Mouse (Mus musculus): ENCODE data around the gene Slc2a4.

The Slc2a4 gene

DNA sequence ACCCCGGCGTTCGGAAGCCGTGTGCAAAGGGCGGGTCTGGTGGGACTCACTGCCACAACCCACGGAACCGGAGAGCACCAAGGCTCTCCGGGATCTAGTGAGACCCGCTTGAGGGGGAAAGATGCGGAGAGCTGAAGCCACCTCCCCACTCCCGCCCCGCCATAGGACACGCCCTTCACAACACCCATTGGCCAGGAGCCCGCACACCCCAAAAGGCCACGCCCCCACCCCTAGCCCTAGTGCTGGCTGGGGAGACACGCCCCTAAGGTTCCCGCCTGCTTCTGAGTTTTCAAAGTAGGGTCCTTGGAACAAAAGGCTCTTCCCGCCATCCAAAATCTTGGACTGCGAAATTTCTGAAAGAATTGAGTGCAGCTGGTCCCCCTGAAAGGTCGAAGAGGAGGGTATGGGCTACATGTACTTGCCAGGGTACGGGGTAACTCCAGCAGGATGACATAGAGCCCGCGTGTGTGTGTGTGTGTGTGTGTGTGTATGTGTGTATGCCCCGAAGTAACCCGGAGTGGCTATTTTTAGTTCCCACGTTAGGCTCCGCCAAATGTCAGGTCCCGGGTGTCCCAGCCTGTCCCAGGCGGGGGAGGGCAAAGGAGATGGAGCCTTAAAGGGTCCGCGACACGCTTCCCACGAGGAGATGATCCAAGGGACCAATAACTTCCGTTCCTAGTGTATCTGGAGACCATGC is at the start of gene Slc2a4:
Gene Slc2a4 (minus strand): TSS at position 123 of the 697 bp plus-strand sequence.
- peak; percentile 97 for DNase-seq (ENCODE audit: low read depth, low spot score)

DNA sequence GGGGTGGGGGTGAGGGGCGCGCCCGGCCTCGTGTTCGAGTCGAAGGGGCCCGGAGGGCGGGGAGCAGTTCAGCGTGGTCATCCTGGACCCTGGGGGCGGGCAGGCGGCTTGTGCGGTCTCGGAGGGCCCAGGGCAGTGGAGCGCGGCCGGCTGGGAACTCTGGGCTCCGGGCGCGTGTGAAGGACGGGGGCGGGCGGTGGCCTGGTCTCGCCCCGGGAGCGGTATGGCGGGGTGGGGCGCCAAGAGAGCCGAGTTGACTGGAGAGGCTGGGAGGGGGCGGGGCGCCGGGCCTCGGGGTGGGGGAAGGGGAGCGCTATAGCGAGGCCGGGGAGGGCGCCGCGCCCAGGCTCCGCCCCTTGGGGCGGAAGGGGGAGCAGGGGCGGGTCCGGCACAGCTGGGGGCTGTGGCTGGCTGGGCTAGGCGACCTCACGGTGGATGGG is 49.1 kb upstream of the Slc2a4 start:
- peak; percentile 95 for DNase-seq (ENCODE audit: low read depth, low spot score)

GRCm38 (mm10) chr11:69996161-69997061 is 48.4 kb upstream of the Slc2a4 start:
- DNase-seq (ENCODE audit: low read depth, low spot score) = peak; percentile 49

DNA sequence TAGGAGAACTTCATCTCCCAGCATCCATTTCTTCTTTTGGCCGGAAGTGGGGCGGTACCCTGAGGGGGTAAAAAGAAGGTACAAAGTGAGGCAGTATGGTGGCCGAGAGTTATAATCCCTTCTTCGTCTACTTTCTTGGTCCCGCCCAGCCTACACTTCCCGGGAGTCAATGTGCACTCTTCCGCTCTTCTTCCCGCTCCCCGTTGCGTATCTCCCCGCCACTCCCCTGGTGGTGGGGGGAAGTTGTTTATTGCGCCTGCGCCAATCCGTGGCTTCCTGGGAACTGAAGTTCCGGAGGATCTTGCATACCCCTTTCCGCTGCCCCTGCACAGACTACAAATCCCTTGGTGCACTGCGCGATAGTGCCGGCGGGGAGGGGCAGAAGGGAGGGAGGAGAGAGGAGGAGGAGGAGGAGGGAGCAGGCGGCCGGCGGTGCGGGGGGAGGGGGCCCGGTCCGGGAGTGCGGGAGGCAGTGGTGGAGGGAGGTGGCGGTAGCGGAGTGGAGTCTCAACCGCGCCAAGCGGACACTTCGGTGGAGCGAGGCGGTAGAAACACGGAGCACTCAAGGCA is 47.5 kb upstream of the Slc2a4 start, which contains the start of gene Phf23:
Gene Phf23 (plus strand): TSS at position 387 of the 570 bp plus-strand sequence.
- DNase-seq (ENCODE audit: low read depth, low spot score) = peak; percentile 100

DNA sequence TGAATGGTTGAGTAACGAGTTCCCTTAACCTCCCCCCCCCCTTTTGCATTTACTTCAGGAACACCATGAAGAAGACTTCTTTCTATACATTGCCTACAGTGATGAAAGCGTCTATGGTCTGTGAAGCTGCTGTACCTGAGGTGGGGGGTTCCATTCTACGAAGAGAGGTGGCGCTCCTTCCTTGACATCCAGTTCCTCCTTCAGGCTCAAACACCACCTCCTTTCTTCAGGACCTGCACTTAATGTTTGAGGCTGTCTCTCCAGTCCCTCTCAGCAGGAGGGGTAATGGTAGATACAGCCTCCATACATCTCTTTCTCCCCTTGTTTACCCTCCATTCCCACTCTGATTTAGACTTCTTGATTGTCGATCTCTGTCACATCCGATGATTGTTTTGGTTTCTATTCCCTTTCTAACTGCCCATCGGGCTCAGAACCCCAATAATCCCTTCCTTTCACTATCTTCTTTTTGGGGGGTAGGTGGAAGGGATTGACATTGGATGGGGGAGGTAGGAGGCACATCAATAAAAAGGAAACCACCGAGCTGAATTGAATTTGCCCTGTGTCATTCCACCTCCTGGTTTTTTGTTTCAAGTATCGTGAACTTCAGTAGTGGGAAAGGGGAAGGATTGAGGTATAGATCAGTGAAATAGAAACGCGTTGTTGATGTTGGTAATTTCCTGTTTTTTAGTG is 46.6 kb upstream of the Slc2a4 start:
- no peak for DNase-seq (ENCODE audit: low read depth, low spot score)

- DNase-seq (ENCODE audit: low read depth, low spot score) = no peak
Measured at GRCm38 (mm10) chr11:69992932-69993331, 44.9 kb upstream of the Slc2a4 start.

DNA sequence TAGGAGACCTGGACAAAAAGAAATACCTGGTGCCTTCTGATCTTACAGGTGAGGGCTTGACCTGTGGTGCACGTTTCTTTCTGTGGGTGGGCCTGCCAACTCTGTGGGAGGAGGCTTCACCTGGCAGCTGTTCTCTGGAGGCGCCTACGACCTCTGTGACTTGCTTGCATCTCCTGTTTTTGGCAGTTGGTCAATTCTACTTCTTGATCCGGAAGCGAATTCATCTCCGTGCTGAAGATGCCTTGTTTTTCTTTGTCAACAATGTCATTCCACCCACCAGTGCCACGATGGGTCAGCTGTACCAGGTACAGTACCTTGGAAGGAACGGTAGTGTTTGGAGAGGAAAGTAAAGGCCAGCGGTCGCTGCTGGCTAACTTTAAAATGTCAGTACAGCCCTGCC is 44.4 kb upstream of the Slc2a4 start:
- DNase-seq (ENCODE audit: low read depth, low spot score) = no peak

GRCm38 (mm10) chr11:69991711-69992110 is 43.7 kb upstream of the Slc2a4 start:
- DNase-seq (ENCODE audit: low read depth, low spot score) = no peak

- peak; percentile 98 for DNase-seq (ENCODE audit: low read depth, low spot score)
Measured at GRCm38 (mm10) chr11:69990850-69991691, 43.1 kb upstream of the Slc2a4 start, which contains the start of gene Gabarap. Gene Gabarap, plus strand, starts transcription at chr11:69991143.

- no peak for DNase-seq (ENCODE audit: low read depth, low spot score)
Measured at GRCm38 (mm10) chr11:69989949-69990348, 42.0 kb upstream of the Slc2a4 start.

DNA sequence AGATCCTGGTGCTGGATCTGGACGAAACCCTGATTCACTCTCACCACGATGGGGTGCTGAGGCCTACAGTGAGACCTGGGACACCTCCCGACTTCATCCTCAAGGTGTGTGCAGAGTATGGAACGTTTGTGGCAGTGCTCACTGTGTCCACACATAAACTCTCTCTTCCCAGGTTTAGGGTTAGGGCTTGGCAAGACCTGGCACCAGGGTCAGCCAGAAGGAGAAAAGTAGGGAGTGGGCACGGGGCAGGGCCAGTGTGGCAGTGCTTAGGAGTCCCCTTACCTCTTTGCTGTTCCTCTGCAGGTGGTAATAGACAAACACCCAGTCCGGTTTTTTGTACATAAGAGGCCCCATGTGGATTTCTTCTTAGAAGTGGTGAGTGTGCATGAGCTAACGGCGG is 36.4 kb upstream of the Slc2a4 start:
- DNase-seq (ENCODE audit: low read depth, low spot score) = no peak

DNA sequence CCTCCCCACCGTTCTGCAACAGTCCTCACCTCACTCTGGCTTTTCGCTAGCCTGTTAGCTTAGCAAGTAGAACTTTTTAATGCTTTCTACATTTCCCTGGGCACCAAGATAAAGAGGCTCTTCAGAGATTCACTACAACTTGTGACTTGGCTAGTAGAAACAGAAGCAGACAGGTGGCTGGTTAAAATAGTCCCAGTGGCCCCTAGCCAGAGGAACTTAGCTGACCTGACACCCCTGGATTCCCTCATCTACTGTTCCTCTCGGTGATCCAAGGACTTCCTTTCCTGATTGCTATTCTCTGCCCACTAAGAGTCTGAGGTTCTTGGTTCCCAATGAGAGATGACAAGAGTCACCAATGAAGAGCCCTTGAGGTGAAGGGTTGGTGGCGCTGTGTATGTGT is 35.4 kb upstream of the Slc2a4 start:
- DNase-seq (ENCODE audit: low read depth, low spot score) = no peak

DNA sequence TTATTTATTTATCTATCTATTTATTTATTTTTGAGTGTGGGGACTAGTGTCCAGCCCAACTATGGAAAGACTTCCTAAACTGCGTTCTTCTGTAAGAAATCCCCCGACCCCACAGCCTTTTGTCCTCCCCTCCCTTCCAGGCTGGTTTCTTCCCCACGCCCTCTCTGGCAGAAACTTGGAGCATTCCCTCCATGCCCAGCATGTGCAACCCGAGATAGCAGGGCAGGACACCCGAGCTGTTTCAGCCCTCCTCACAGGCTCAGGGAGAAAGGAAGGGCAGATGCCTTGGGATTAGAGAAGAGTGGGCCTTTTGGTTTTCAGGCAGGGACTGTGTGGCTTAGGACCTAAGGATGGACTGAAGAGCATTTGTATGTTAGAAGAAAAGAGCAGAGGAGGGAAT is 34.9 kb upstream of the Slc2a4 start:
- no peak for DNase-seq (ENCODE audit: low read depth, low spot score)

GRCm38 (mm10) chr11:69982225-69982624 is 34.2 kb upstream of the Slc2a4 start, which contains the start of gene Elp5:
Gene Elp5, minus strand, starts transcription at chr11:69982517.
- DNase-seq (ENCODE audit: low read depth, low spot score) = no peak

GRCm38 (mm10) chr11:69981141-69981762 is 33.3 kb upstream of the Slc2a4 start, which contains the start of gene Ctdnep1:
Gene Ctdnep1, plus strand, starts transcription at chr11:69981156.
- no peak for DNase-seq (ENCODE audit: low read depth, low spot score)

- DNase-seq (ENCODE audit: low read depth, low spot score) = peak; percentile 100
Measured at GRCm38 (mm10) chr11:69980196-69981140, 32.5 kb upstream of the Slc2a4 start.

DNA sequence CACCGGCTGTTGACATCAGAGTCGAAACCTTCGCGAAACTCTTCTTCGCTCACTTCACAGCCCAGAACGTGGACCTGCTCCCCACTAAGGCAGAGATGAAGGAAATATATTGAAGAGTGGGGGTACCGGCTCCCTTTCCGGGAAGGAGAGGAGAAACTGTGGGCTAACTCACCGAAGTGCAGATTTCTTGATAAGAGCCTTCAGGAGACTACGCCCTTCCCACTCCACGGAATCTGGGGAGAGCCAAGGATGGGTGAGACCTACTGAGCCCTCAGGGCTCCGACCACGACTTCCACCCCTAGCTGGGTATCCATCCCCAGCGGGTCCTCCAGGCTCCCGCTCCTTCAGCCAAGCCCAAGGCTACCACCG is 31.8 kb upstream of the Slc2a4 start:
- no peak for DNase-seq (ENCODE audit: low read depth, low spot score)

GRCm38 (mm10) chr11:69976271-69976670 is 28.3 kb upstream of the Slc2a4 start:
- DNase-seq (ENCODE audit: low read depth, low spot score) = no peak

DNA sequence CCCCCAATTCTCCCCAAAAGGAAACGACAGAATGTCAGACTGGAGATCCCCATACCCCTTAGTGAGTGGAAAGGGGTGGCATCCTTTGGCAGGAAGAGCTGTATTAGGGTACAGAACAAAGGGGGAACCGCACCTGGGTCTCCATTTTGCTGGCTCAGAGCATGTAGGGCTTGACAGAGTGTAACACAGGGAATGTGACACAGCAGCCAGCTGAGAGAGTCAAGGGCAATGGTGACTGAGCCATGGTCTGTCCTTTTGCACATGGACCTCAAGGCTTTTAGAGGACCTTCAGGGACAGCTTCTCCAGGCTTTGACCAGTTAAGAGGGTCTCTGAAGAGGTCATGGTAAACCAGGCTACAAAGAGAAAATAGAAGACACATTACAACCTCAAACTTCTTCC is 26.9 kb upstream of the Slc2a4 start:
- DNase-seq (ENCODE audit: low read depth, low spot score) = no peak
